Mouse (Mus musculus) ES-E14 (cell line): Measurements from ENCODE around the gene Dph2. TPM values are rescaled to one million over a fixed set of nuclear protein-coding genes. Genes with fewer than 3 reads are reported as not detected.

Experiments used
- DNase-seq: peaks from one replicate; pipeline ENCODE4 v3.0.0-alpha.2; 2013; ENCODE audit warnings: low read depth, low spot score
- H3K27ac ChIP-seq: 2 replicates; pipeline ENCODE4 v1.5.1; 2012; ENCODE audit warnings: low read depth, mild to moderate bottlenecking, low read length, moderate library complexity, mixed read lengths; ENCODE audit not compliant: poor library complexity, insufficient read depth, severe bottlenecking
- H3K36me3 ChIP-seq: 2 replicates; pipeline ENCODE4 v1.6.1; 2012; ENCODE audit warnings: mild to moderate bottlenecking, low read length, moderate library complexity, mixed read lengths; ENCODE audit not compliant: control insufficient read depth, poor library complexity, insufficient read depth, severe bottlenecking
- H3K4me1 ChIP-seq, 2 experiments: fragments of 150-350 bp in 1 of 2; sonication (generic) in 1 of 2; 2 replicates each; pipeline ENCODE4 v1.6.1; 2012; ENCODE audit warnings: low read length in 2 of 2, mild to moderate bottlenecking in 1 of 2, mixed read lengths in 1 of 2; ENCODE audit not compliant: control insufficient read depth in 2 of 2, insufficient read depth in 2 of 2, poor library complexity in 1 of 2
- H3K4me3 ChIP-seq, 2 experiments: fragments of 150-350 bp in 1 of 2; sonication (generic) in 1 of 2; 2 replicates each; pipeline ENCODE4 v1.5.1; 2012; ENCODE audit warnings: low read length in 2 of 2, low read depth in 1 of 2, mild to moderate bottlenecking in 1 of 2, mixed read lengths in 1 of 2; ENCODE audit not compliant: insufficient read depth in 1 of 2, poor library complexity in 1 of 2, severe bottlenecking in 1 of 2
- H3K9ac ChIP-seq: 2 replicates; pipeline ENCODE4 v1.6.1; 2012; ENCODE audit warnings: low read depth, mild to moderate bottlenecking, low read length, mixed read lengths; ENCODE audit not compliant: poor library complexity, insufficient read depth, severe bottlenecking
- H3K9me3 ChIP-seq: fragments of 150-350 bp; sonication (generic); 2 replicates; pipeline ENCODE4 v1.6.1; 2012; ENCODE audit warnings: low read depth, mild to moderate bottlenecking, low read length; ENCODE audit not compliant: control insufficient read depth, insufficient read depth
- CHD2 ChIP-seq: IDR thresholded peaks from 2 replicates; pipeline ENCODE4 v1.6.1; 2014; ENCODE audit warnings: mild to moderate bottlenecking, low read depth, low read length, inconsistent platforms
- HCFC1 ChIP-seq: IDR thresholded peaks from 2 replicates; pipeline ENCODE4 v1.6.1; 2012; ENCODE audit warnings: low read length, inconsistent platforms, borderline replicate concordance; ENCODE audit not compliant: insufficient read depth
- MAFK ChIP-seq: IDR thresholded peaks from 2 replicates; pipeline ENCODE4 v1.6.1; 2014; ENCODE audit warnings: mild to moderate bottlenecking, low read depth, low read length, inconsistent platforms; ENCODE audit not compliant: insufficient read depth
- ZC3H11A ChIP-seq: IDR thresholded peaks from 2 replicates; pipeline ENCODE4 v1.6.1; 2012; ENCODE audit warnings: low read depth, mild to moderate bottlenecking, inconsistent platforms, low read length, borderline replicate concordance
- ZNF384 ChIP-seq: IDR thresholded peaks from 2 replicates; pipeline ENCODE4 v1.6.1; 2012; ENCODE audit warnings: low read depth, low read length, inconsistent platforms
- in situ Hi-C, 2 experiments: fragments of 600-800 bp; cut with MboI; formaldehyde crosslinking; loops; one replicate each; pipeline ENCODE4 v1.15.1; 2025; ENCODE audit warnings: low sequenced_read_pairs in 2 of 2, inconsistent platforms in 1 of 2; ENCODE audit not compliant: unreplicated experiment in 2 of 2
- total RNA-seq: library from RNA; depleted of rRNA; stranded (reverse); fragments of 300-350 nt; gene quantifications from 2 replicates; pipeline ENCODE4 v1.2.3, GENCODE M21; 2012

Gene Dph2
- total RNA-seq, 1 experiment = 25.1 TPM

- in situ Hi-C loops = no loop called here
- H3K9me3 ChIP-seq = no peaks in the 10 kb centered on the region
- H3K4me3 ChIP-seq = no peak overlapping the region
- DNase-seq = no peak
- peaks cover 2% of the 10 kb centered on the region; the same call in 1 of the 2 replicates for H3K36me3 ChIP-seq
- H3K4me1 ChIP-seq = peaks cover 0 to 2% of the 10 kb centered on the region in 2 experiments; a peak in 1 of 4 replicates
- H3K9ac ChIP-seq = no peak overlapping the region
- TF ChIP-seq CHD2 (no peak), MAFK (no peak), ZNF384 (no peak), ZC3H11A (no peak), HCFC1 (no peak)
- no peak overlapping the region for H3K27ac ChIP-seq
Observed at GRCm38 (mm10) chr4:117924916-117925315, 33.1 kb upstream of the Dph2 start.

- H3K4me1 ChIP-seq = no peaks in the 10 kb centered on the region; a peak in 1 of 4 replicates
- in situ Hi-C loops = no loop called here
- H3K9ac ChIP-seq = no peak overlapping the region
- peaks cover 2% of the 10 kb centered on the region; the same call in 1 of the 2 replicates for H3K36me3 ChIP-seq
- DNase-seq = no peak
- no peak overlapping the region for H3K27ac ChIP-seq
- no peak overlapping the region for H3K4me3 ChIP-seq
- H3K9me3 ChIP-seq = no peaks in the 10 kb centered on the region
- TF ChIP-seq HCFC1 (no peak), ZNF384 (no peak), ZC3H11A (no peak), CHD2 (no peak), MAFK (no peak)
Observed at GRCm38 (mm10) chr4:117923450-117923849, 31.6 kb upstream of the Dph2 start.

GRCm38 (mm10) chr4:117921358-117921757 is 29.5 kb upstream of the Dph2 start:
- in situ Hi-C loops = no loop called here
- TF ChIP-seq ZC3H11A (no peak), HCFC1 (no peak), CHD2 (no peak), MAFK (no peak), ZNF384 (no peak)
- Histone ChIP-seq H3K27ac (no peak overlapping the region), H3K4me3 (no peak overlapping the region), H3K4me1 (no peaks in the 10 kb centered on the region; a peak in 1 of 4 replicates), H3K36me3 (peaks cover 2% of the 10 kb centered on the region; the same call in 1 of the 2 replicates), H3K9me3 (no peaks in the 10 kb centered on the region), H3K9ac (no peak overlapping the region)
- DNase-seq = no peak

GRCm38 (mm10) chr4:117918762-117919161 is 26.9 kb upstream of the Dph2 start:
- TF ChIP-seq ZNF384 = no peak
- TF ChIP-seq ZC3H11A = no peak
- TF ChIP-seq HCFC1 = no peak
- TF ChIP-seq CHD2 = no peak
- TF ChIP-seq MAFK = no peak
- in situ Hi-C loops = no loop called here
- H3K27ac ChIP-seq = no peak overlapping the region
- H3K4me3 ChIP-seq = no peak overlapping the region
- peaks cover 0 to 3% of the 10 kb centered on the region in 2 experiments; a peak in 2 of 4 replicates for H3K4me1 ChIP-seq
- no peaks in the 10 kb centered on the region for H3K36me3 ChIP-seq
- H3K9ac ChIP-seq = no peak overlapping the region
- no peaks in the 10 kb centered on the region for H3K9me3 ChIP-seq
- no peak for DNase-seq
